Mouse (Mus musculus): Measurements from ENCODE around the gene Utp14a. TPM values are rescaled to one million over a fixed set of nuclear protein-coding genes. Genes with fewer than 3 reads are reported as not detected.

Utp14a gene
- total RNA-seq, 2 experiments from 2014 or later, result 17.7 to 18.2 TPM

- DNase-seq, result no peak
These were observed 55.1 kb downstream of the Utp14a start for GRCm38 (mm10) chrX:48311727-48312126.

DNA sequence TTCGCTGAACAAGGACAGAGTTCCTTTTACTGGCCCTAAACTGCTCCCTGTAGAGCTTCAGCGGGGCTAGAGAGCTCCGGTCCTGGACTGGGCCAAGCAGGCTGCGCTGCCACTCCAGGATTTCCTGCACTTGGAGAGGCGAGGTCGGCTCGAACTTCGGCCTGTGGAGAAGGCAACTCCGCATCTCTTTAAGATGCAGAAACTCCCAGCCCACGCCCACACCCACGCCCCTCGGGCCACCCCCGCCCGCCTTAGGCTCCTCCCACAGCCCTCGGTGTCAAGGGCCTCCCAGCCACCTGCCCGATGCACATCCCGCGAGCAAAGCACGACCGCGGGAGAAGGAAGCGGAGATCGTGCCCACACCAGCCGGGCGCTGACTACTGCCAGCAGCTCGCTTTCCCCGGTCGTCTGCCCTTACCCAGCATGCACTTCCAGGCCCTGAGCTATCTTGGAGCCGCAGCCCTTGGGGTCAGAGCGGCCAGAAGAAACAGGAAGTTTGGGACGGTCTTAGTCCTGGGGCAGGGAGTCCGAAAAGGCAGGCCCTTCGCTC is 57.9 kb downstream of the Utp14a start:
- peak; percentile 49 to 53 for DNase-seq

DNA sequence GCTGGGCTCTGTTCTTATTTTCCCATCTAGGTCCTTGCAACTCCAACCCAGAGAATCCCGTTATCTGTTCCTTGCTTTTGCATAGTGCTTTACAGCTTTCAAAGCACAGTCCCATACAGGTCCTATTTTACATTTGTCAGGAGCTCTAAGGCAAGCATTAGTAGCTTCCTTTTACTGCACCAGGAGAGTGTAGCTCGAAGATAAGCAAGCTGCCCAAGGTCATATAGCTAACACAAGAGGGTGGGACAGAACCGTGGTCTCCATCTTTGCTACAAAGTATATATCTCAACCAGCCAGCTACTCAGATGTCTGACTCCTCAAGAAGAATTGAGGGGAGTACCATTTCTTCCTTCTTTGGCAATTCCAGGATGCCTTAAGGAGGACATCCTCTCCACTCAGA is 60.8 kb downstream of the Utp14a start:
- DNase-seq, result no peak

GRCm38 (mm10) chrX:48318194-48318593 is 61.5 kb downstream of the Utp14a start:
- DNase-seq, result no peak

Other genes starting within 250 kb of the Utp14a start
- gene Apln, start 222.0 kb upstream of the Utp14a start, total RNA-seq (2021), result 10 to 100 TPM; 14.0 to 18.7 TPM
- gene Xpnpep2, start 148.1 kb upstream of the Utp14a start, total RNA-seq (2021), result 1 to 10 TPM in 1 of 2 experiments, under 1 TPM in 1; 0.35 to 1.4 TPM
- 1 to 10 TPM; 1.5 TPM for gene Sash3, start 110.4 kb upstream of the Utp14a start, total RNA-seq (2021)
- 10 to 100 TPM; 41.6 to 43.9 TPM for gene Zdhhc9, start 48.0 kb upstream of the Utp14a start, total RNA-seq (2021)
- 10 to 100 TPM; 16.4 to 18.3 TPM for gene Bcorl1, start 84.5 kb downstream of the Utp14a start, total RNA-seq (2021)
- under 1 TPM; 0.56 to 0.70 TPM for gene Elf4, start 206.3 kb downstream of the Utp14a start, total RNA-seq (2021)

Measured in layer of hippocampus, postnatal 36 days (tissue).